Mouse (Mus musculus): Measurements from ENCODE around the gene Gabarapl2. TPM values are rescaled to one million over a fixed set of nuclear protein-coding genes. Genes with fewer than 3 reads are reported as not detected.

The Gabarapl2 gene
- polyA plus RNA-seq, 1 experiment from 2014 or later = 469 TPM

GRCm38 (mm10) chr8:111909621-111910450, 30.7 kb upstream of the Gabarapl2 start, which contains the start of gene Chst5:
Chst5 (minus strand) TSS chr8:111910447.
- Histone ChIP-seq H3K27me3 (ENCODE audit: control insufficient read depth, insufficient read depth, low read depth, low read length) (no peaks in the 10 kb centered on the region), H3K9me3 (replicated peaks; ENCODE audit: control insufficient read depth, low read length, poor library complexity, severe bottlenecking) (no peaks in the 10 kb centered on the region), H3K4me3 (ENCODE audit: low read depth, low read length) (peak within 1 kb of the TSS; percentile 51), H3K4me1 (ENCODE audit: control insufficient read depth, insufficient read depth, low read length) (peaks cover 17% of the 10 kb centered on the region), H3K9ac (ENCODE audit: low read depth, low read length) (peak within 1 kb of the TSS; percentile 77), H3K36me3 (ENCODE audit: control insufficient read depth, insufficient read depth, low read length) (no peaks in the 10 kb centered on the region), H3K27ac (ENCODE audit: low read length) (peak within 1 kb of the TSS; percentile 17; the same call in 1 of the 2 replicates), H3K4me2 (ENCODE audit: low read length) (peak within 1 kb of the TSS; percentile 95)
- peak; percentile 49 for ATAC-seq
- 4% methylated on average over 47 of the region's 47 CpGs for WGBS

GRCm38 (mm10) chr8:111911572-111911971, 28.9 kb upstream of the Gabarapl2 start:
- Histone ChIP-seq H3K27ac (ENCODE audit: low read length) (no peak overlapping the region), H3K27me3 (ENCODE audit: control insufficient read depth, insufficient read depth, low read depth, low read length) (no peaks in the 10 kb centered on the region), H3K4me3 (ENCODE audit: low read depth, low read length) (no peak overlapping the region), H3K4me1 (ENCODE audit: control insufficient read depth, insufficient read depth, low read length) (peaks cover 17% of the 10 kb centered on the region), H3K9ac (ENCODE audit: low read depth, low read length) (no peak overlapping the region), H3K9me3 (replicated peaks; ENCODE audit: control insufficient read depth, low read length, poor library complexity, severe bottlenecking) (no peaks in the 10 kb centered on the region), H3K36me3 (ENCODE audit: control insufficient read depth, insufficient read depth, low read length) (no peaks in the 10 kb centered on the region), H3K4me2 (ENCODE audit: low read length) (no peak overlapping the region)
- ATAC-seq = no peak
- WGBS = 24% methylated on average over 7 of the region's 7 CpGs

- Histone ChIP-seq H3K27ac (ENCODE audit: low read length) (peak overlapping the region; percentile 34; the same call in 1 of the 2 replicates), H3K4me1 (ENCODE audit: control insufficient read depth, insufficient read depth, low read length) (peaks cover 17% of the 10 kb centered on the region), H3K4me2 (ENCODE audit: low read length) (no peak overlapping the region; the same call in 1 of the 2 replicates), H3K4me3 (ENCODE audit: low read depth, low read length) (no peak overlapping the region), H3K9ac (ENCODE audit: low read depth, low read length) (no peak overlapping the region), H3K27me3 (ENCODE audit: control insufficient read depth, insufficient read depth, low read depth, low read length) (no peaks in the 10 kb centered on the region), H3K36me3 (ENCODE audit: control insufficient read depth, insufficient read depth, low read length) (peaks cover 3% of the 10 kb centered on the region; the same call in 1 of the 2 replicates), H3K9me3 (replicated peaks; ENCODE audit: control insufficient read depth, low read length, poor library complexity, severe bottlenecking) (no peaks in the 10 kb centered on the region)
- WGBS = 30% methylated on average over 12 of the region's 12 CpGs
- peak; percentile 82 for ATAC-seq
Measured at GRCm38 (mm10) chr8:111912860-111913432, 27.6 kb upstream of the Gabarapl2 start.

GRCm38 (mm10) chr8:111919663-111920062, 20.8 kb upstream of the Gabarapl2 start:
- Histone ChIP-seq H3K27ac (ENCODE audit: low read length) (no peak overlapping the region), H3K36me3 (ENCODE audit: control insufficient read depth, insufficient read depth, low read length) (peaks cover 7% of the 10 kb centered on the region), H3K9ac (ENCODE audit: low read depth, low read length) (no peak overlapping the region), H3K4me1 (ENCODE audit: control insufficient read depth, insufficient read depth, low read length) (no peaks in the 10 kb centered on the region), H3K9me3 (replicated peaks; ENCODE audit: control insufficient read depth, low read length, poor library complexity, severe bottlenecking) (no peaks in the 10 kb centered on the region), H3K27me3 (ENCODE audit: control insufficient read depth, insufficient read depth, low read depth, low read length) (no peaks in the 10 kb centered on the region), H3K4me3 (ENCODE audit: low read depth, low read length) (no peak overlapping the region), H3K4me2 (ENCODE audit: low read length) (no peak overlapping the region)
- no peak for ATAC-seq
- 90% methylated on average over 2 of the region's 2 CpGs for WGBS

- no peak for ATAC-seq
- WGBS = 93% methylated on average over 4 of the region's 4 CpGs
- H3K27ac ChIP-seq (ENCODE audit: low read length) = no peak overlapping the region
- H3K36me3 ChIP-seq (ENCODE audit: control insufficient read depth, insufficient read depth, low read length) = peaks cover 7% of the 10 kb centered on the region
- H3K4me1 ChIP-seq (ENCODE audit: control insufficient read depth, insufficient read depth, low read length) = no peaks in the 10 kb centered on the region
- H3K4me3 ChIP-seq (ENCODE audit: low read depth, low read length) = no peak overlapping the region
- no peaks in the 10 kb centered on the region for H3K9me3 ChIP-seq (replicated peaks; ENCODE audit: control insufficient read depth, low read length, poor library complexity, severe bottlenecking)
- H3K9ac ChIP-seq (ENCODE audit: low read depth, low read length) = no peak overlapping the region
- no peaks in the 10 kb centered on the region for H3K27me3 ChIP-seq (ENCODE audit: control insufficient read depth, insufficient read depth, low read depth, low read length)
- no peak overlapping the region for H3K4me2 ChIP-seq (ENCODE audit: low read length)
Measured at GRCm38 (mm10) chr8:111920971-111921370, 19.5 kb upstream of the Gabarapl2 start.

GRCm38 (mm10) chr8:111923383-111923804, 17.1 kb upstream of the Gabarapl2 start:
- 34% methylated on average over 10 of the region's 10 CpGs for WGBS
- no peak for ATAC-seq
- Histone ChIP-seq H3K9me3 (replicated peaks; ENCODE audit: control insufficient read depth, low read length, poor library complexity, severe bottlenecking) (no peaks in the 10 kb centered on the region), H3K9ac (ENCODE audit: low read depth, low read length) (no peak overlapping the region), H3K36me3 (ENCODE audit: control insufficient read depth, insufficient read depth, low read length) (peaks cover 4% of the 10 kb centered on the region; the same call in 1 of the 2 replicates), H3K4me3 (ENCODE audit: low read depth, low read length) (no peak overlapping the region), H3K4me2 (ENCODE audit: low read length) (no peak overlapping the region), H3K27ac (ENCODE audit: low read length) (no peak overlapping the region), H3K27me3 (ENCODE audit: control insufficient read depth, insufficient read depth, low read depth, low read length) (no peaks in the 10 kb centered on the region), H3K4me1 (ENCODE audit: control insufficient read depth, insufficient read depth, low read length) (no peaks in the 10 kb centered on the region)

GRCm38 (mm10) chr8:111924976-111925375, 15.5 kb upstream of the Gabarapl2 start:
- 86% methylated on average over 7 of the region's 7 CpGs for WGBS
- ATAC-seq = no peak
- Histone ChIP-seq H3K9me3 (replicated peaks; ENCODE audit: control insufficient read depth, low read length, poor library complexity, severe bottlenecking) (no peaks in the 10 kb centered on the region), H3K4me1 (ENCODE audit: control insufficient read depth, insufficient read depth, low read length) (no peaks in the 10 kb centered on the region), H3K36me3 (ENCODE audit: control insufficient read depth, insufficient read depth, low read length) (no peaks in the 10 kb centered on the region), H3K27ac (ENCODE audit: low read length) (no peak overlapping the region), H3K9ac (ENCODE audit: low read depth, low read length) (no peak overlapping the region), H3K4me3 (ENCODE audit: low read depth, low read length) (no peak overlapping the region), H3K27me3 (ENCODE audit: control insufficient read depth, insufficient read depth, low read depth, low read length) (no peaks in the 10 kb centered on the region), H3K4me2 (ENCODE audit: low read length) (no peak overlapping the region)

- Histone ChIP-seq H3K27me3 (ENCODE audit: control insufficient read depth, insufficient read depth, low read depth, low read length) (no peaks in the 10 kb centered on the region), H3K27ac (ENCODE audit: low read length) (no peak overlapping the region), H3K9me3 (replicated peaks; ENCODE audit: control insufficient read depth, low read length, poor library complexity, severe bottlenecking) (no peaks in the 10 kb centered on the region), H3K4me2 (ENCODE audit: low read length) (no peak overlapping the region), H3K9ac (ENCODE audit: low read depth, low read length) (no peak overlapping the region), H3K4me1 (ENCODE audit: control insufficient read depth, insufficient read depth, low read length) (peaks cover 12% of the 10 kb centered on the region), H3K36me3 (ENCODE audit: control insufficient read depth, insufficient read depth, low read length) (no peaks in the 10 kb centered on the region), H3K4me3 (ENCODE audit: low read depth, low read length) (no peak overlapping the region)
- 69% methylated on average over 8 of the region's 8 CpGs for WGBS
- ATAC-seq = no peak
Measured at GRCm38 (mm10) chr8:111929648-111930344, 10.7 kb upstream of the Gabarapl2 start.

Data from midbrain, embryonic 16.5 days (tissue).